Mouse (Mus musculus) kidney, adult 2 months (tissue): Measurements from ENCODE around the gene Kiss1.

Experiments used
- CTCF ChIP-seq: fragments of 200-500 bp; conservative IDR thresholded peaks from 2 replicates; pipeline ENCODE4 v1.5.1; 2011; ENCODE audit warnings: low read depth, mild to moderate bottlenecking, control low read depth, low read length, moderate library complexity, mixed read lengths; ENCODE audit not compliant: insufficient read depth, insufficient read length
- POLR2A ChIP-seq: fragments of 200-500 bp; IDR thresholded peaks from one replicate; pipeline ENCODE4 v1.6.1; 2011; ENCODE audit warnings: low read depth, low read length, control low read depth

- no peak for TF ChIP-seq CTCF
- TF ChIP-seq POLR2A, result no peak
Measured at GRCm38 (mm10) chr1:133302540-133302939, 19.1 kb upstream of the Kiss1 start.
